Mouse (Mus musculus): ENCODE results near the gene Hirip3. TPM values are rescaled to one million over a fixed set of nuclear protein-coding genes. Genes with fewer than 3 reads are reported as not detected.

Gene Hirip3
- total RNA-seq (2021) (1 to 10 TPM; 5.7 to 6.3 TPM), polyA plus RNA-seq (2012; rRNA removed) (3.6 and 4.4 TPM in 2 replicates)
- long read RNA-seq, partial matches to known transcripts: 2 of 4 reads
- long read RNA-seq, other reads (novel, unspliced or antisense): 0 of 4 reads

- peak; percentile 96 to 97 for DNase-seq
- Histone ChIP-seq H3K27ac (peak within 1 kb of the TSS; percentile 90), H3K27me3 (ENCODE audit: control insufficient read depth, insufficient read depth, low read length) (no peaks in the 10 kb centered on the region), H3K36me3 (ENCODE audit: control insufficient read depth, insufficient read depth, low read length) (no peaks in the 10 kb centered on the region), H3K4me3 (peak within 1 kb of the TSS; percentile 59), H3K79me2 (replicated peaks; ENCODE audit: control insufficient read depth, insufficient read depth, low read length) (no peaks in the 10 kb centered on the region), H3K4me1 (ENCODE audit: control insufficient read depth, insufficient read depth, low read length) (peaks cover 3% of the 10 kb centered on the region), H3K9ac (ENCODE audit: low read depth, low read length) (peak within 1 kb of the TSS; percentile 76)
- peak; percentile 64; the same call in 1 of the 2 replicates for TF ChIP-seq EP300 (IDR thresholded peaks at IDR 0.05; ENCODE audit: insufficient read depth, low read depth, low read length)
- peak; percentile 5; the same call in 1 of the 2 replicates for TF ChIP-seq CTCF (IDR thresholded peaks at IDR 0.05)
- peak; percentile 90 for TF ChIP-seq POLR2A (IDR thresholded peaks at IDR 0.05; ENCODE audit: insufficient read depth, low read depth, low read length)
- under 1% methylated on average over 42 of the region's 42 CpGs for WGBS
- intact Hi-C loops (cut with DNase I): loop anchor here (1.0 to 10.0 kb wide), 6 partner anchors 23 to 357 kb away; partner anchors contain the start of genes Atxn2l, Cdiptos, Kctd13 and Taok2
Measured at GRCm38 (mm10) chr7:126861429-126862130, at the start of gene Hirip3. Gene Hirip3 (plus strand): TSS chr7:126861972.

- intact Hi-C loops (cut with DNase I): no loop called here
- H3K79me2 ChIP-seq (replicated peaks; ENCODE audit: control insufficient read depth, insufficient read depth, low read length): no peaks in the 10 kb centered on the region
- DNase-seq: no peak
- H3K4me3 ChIP-seq: no peak overlapping the region
- no peaks in the 10 kb centered on the region for H3K4me1 ChIP-seq (ENCODE audit: control insufficient read depth, insufficient read depth, low read length)
- no peak overlapping the region for H3K9ac ChIP-seq (ENCODE audit: low read depth, low read length)
- H3K36me3 ChIP-seq (ENCODE audit: control insufficient read depth, insufficient read depth, low read length): no peaks in the 10 kb centered on the region
- TF ChIP-seq POLR2A (IDR thresholded peaks at IDR 0.05; ENCODE audit: insufficient read depth, low read depth, low read length): no peak
- no peak for TF ChIP-seq CTCF (IDR thresholded peaks at IDR 0.05)
- no peak for TF ChIP-seq EP300 (IDR thresholded peaks at IDR 0.05; ENCODE audit: insufficient read depth, low read depth, low read length)
- H3K27me3 ChIP-seq (ENCODE audit: control insufficient read depth, insufficient read depth, low read length): no peaks in the 10 kb centered on the region
- WGBS: 43% methylated on average over 8 of the region's 8 CpGs
- H3K27ac ChIP-seq: no peak overlapping the region
Measured at GRCm38 (mm10) chr7:126815726-126816222, 46.0 kb upstream of the Hirip3 start.

- Histone ChIP-seq H3K36me3 (ENCODE audit: control insufficient read depth, insufficient read depth, low read length) (no peaks in the 10 kb centered on the region), H3K9ac (ENCODE audit: low read depth, low read length) (no peak overlapping the region), H3K4me3 (no peak overlapping the region), H3K27ac (no peak overlapping the region), H3K4me1 (ENCODE audit: control insufficient read depth, insufficient read depth, low read length) (no peaks in the 10 kb centered on the region), H3K79me2 (replicated peaks; ENCODE audit: control insufficient read depth, insufficient read depth, low read length) (no peaks in the 10 kb centered on the region), H3K27me3 (ENCODE audit: control insufficient read depth, insufficient read depth, low read length) (no peaks in the 10 kb centered on the region)
- TF ChIP-seq EP300 (IDR thresholded peaks at IDR 0.05; ENCODE audit: insufficient read depth, low read depth, low read length): no peak
- no peak for TF ChIP-seq POLR2A (IDR thresholded peaks at IDR 0.05; ENCODE audit: insufficient read depth, low read depth, low read length)
- WGBS: 70% methylated on average over 8 of the region's 8 CpGs
- DNase-seq: peak in 1 of 2 experiments; percentile 45
- intact Hi-C loops (cut with DNase I): no loop called here
Measured at GRCm38 (mm10) chr7:126816494-126816893, 45.3 kb upstream of the Hirip3 start.

GRCm38 (mm10) chr7:126817595-126817994 lies 44.2 kb upstream of the Hirip3 start:
- no peak overlapping the region for H3K9ac ChIP-seq (ENCODE audit: low read depth, low read length)
- TF ChIP-seq CTCF (IDR thresholded peaks at IDR 0.05): no peak
- no peak for TF ChIP-seq POLR2A (IDR thresholded peaks at IDR 0.05; ENCODE audit: insufficient read depth, low read depth, low read length)
- no peak for TF ChIP-seq EP300 (IDR thresholded peaks at IDR 0.05; ENCODE audit: insufficient read depth, low read depth, low read length)
- no peaks in the 10 kb centered on the region for H3K27me3 ChIP-seq (ENCODE audit: control insufficient read depth, insufficient read depth, low read length)
- H3K36me3 ChIP-seq (ENCODE audit: control insufficient read depth, insufficient read depth, low read length): no peaks in the 10 kb centered on the region
- intact Hi-C loops (cut with DNase I): no loop called here
- DNase-seq: no peak
- peaks cover 6% of the 10 kb centered on the region for H3K4me1 ChIP-seq (ENCODE audit: control insufficient read depth, insufficient read depth, low read length)
- H3K4me3 ChIP-seq: no peak overlapping the region
- 81% methylated on average over 7 of the region's 7 CpGs for WGBS
- no peak overlapping the region for H3K27ac ChIP-seq
- H3K79me2 ChIP-seq (replicated peaks; ENCODE audit: control insufficient read depth, insufficient read depth, low read length): no peaks in the 10 kb centered on the region

- intact Hi-C loops (cut with DNase I): no loop called here
- WGBS: 25% methylated on average over 1 of the region's 1 CpGs
Measured at GRCm38 (mm10) chr7:126818818-126819217, 43.0 kb upstream of the Hirip3 start.

More at GRCm38 (mm10) chr7:126818818-126819217, 43.0 kb upstream of the Hirip3 start:
- Histone ChIP-seq H3K79me2 (replicated peaks; ENCODE audit: control insufficient read depth, insufficient read depth, low read length) (no peaks in the 10 kb centered on the region), H3K4me3 (no peak overlapping the region), H3K36me3 (ENCODE audit: control insufficient read depth, insufficient read depth, low read length) (no peaks in the 10 kb centered on the region), H3K27me3 (ENCODE audit: control insufficient read depth, insufficient read depth, low read length) (no peaks in the 10 kb centered on the region), H3K9ac (ENCODE audit: low read depth, low read length) (no peak overlapping the region), H3K4me1 (ENCODE audit: control insufficient read depth, insufficient read depth, low read length) (peaks cover 6% of the 10 kb centered on the region), H3K27ac (no peak overlapping the region)
- no peak for DNase-seq
- TF ChIP-seq CTCF (IDR thresholded peaks at IDR 0.05) (peak; percentile 39), EP300 (IDR thresholded peaks at IDR 0.05; ENCODE audit: insufficient read depth, low read depth, low read length) (no peak), POLR2A (IDR thresholded peaks at IDR 0.05; ENCODE audit: insufficient read depth, low read depth, low read length) (no peak)
